ENCODE assay signal across 8 mouse cellular contexts in genomic region chr1:172295751-172296197, GRCm38 (mm10). TPM values are rescaled to one million over a fixed set of nuclear protein-coding genes. Genes with fewer than 3 reads are reported as not detected.
DNase-seq lines count a peak whose midpoint lies in the region; ATAC-seq lines count a peak whose summit lies in the region.

No protein-coding gene starts in this region.

- no peaks in the 10 kb centered on the region for H3K9me3 ChIP-seq in kidney, embryonic 15.5 days (replicated peaks)
- no peaks in the 10 kb centered on the region for H3K9me3 ChIP-seq in limb, embryonic 11.5 days (ENCODE audit: control insufficient read depth, low read length)

- H3K27ac ChIP-seq in kidney, embryonic 15.5 days = 0 out of 2 replicates have a peak overlapping the region, but pooled peaks have one; percentile 22
- peak overlapping the region; percentile 38 for H3K27ac ChIP-seq in limb, embryonic 11.5 days (replicated peaks; ENCODE audit: low read depth, low read length)

- peak overlapping the region; percentile 7; the same call in 1 of the 2 replicates for H3K4me2 ChIP-seq in kidney, embryonic 15.5 days
- H3K4me2 ChIP-seq in limb, embryonic 11.5 days (ENCODE audit: low read depth, severe bottlenecking) = no peak overlapping the region

- no peaks in the 10 kb centered on the region for H3K36me3 ChIP-seq in kidney, embryonic 15.5 days
- H3K36me3 ChIP-seq in limb, embryonic 11.5 days (ENCODE audit: control insufficient read depth, insufficient read depth, low read length) = no peaks in the 10 kb centered on the region

- ATAC-seq in kidney, embryonic 15.5 days (replicated peaks; ENCODE audit: low FRiP score) = no peak; the same call in 1 of the 2 replicates
- ATAC-seq in limb, embryonic 11.5 days (ENCODE audit: insufficient number of reproducible peaks, low FRiP score, low TSS enrichment, low read depth) = peak; percentile 42
- no peak for ATAC-seq in monocyte, adult 5-6 weeks (replicated peaks; ENCODE audit: insufficient number of reproducible peaks, low FRiP score, low TSS enrichment, poor library complexity, severe bottlenecking)

- H3K4me1 ChIP-seq in kidney, embryonic 15.5 days = peaks cover 40% of the 10 kb centered on the region
- peaks cover 30% of the 10 kb centered on the region for H3K4me1 ChIP-seq in limb, embryonic 11.5 days (ENCODE audit: control insufficient read depth, insufficient read depth, low read length)

- WGBS in kidney, embryonic 15.5 days = 45% methylated on average over 4 of the region's 4 CpGs
- WGBS in limb, embryonic 11.5 days = 50% methylated on average over 4 of the region's 4 CpGs

- DNase-seq in kidney, adult 9 months = no peak
- peak; percentile 55 to 76 for DNase-seq in cerebellum, postnatal 10 days
- peak; percentile 62 to 69 for DNase-seq in heart, adult 18-20 months
- no peak for DNase-seq in limb, embryonic 11.5 days (ENCODE audit: low spot score)
- DNase-seq in thymus, postnatal 4 days = no peak
- DNase-seq in c-Kit-positive CD71-positive TER-119-positive erythroid progenitor cells, embryonic 14.5 days (ENCODE audit: low spot score) = no peak

- no peaks in the 10 kb centered on the region; the same call in 1 of the 2 replicates for H3K27me3 ChIP-seq in kidney, embryonic 15.5 days
- H3K27me3 ChIP-seq in limb, embryonic 11.5 days (ENCODE audit: control insufficient read depth, insufficient read depth, low read length) = no peaks in the 10 kb centered on the region

- H3K4me3 ChIP-seq in kidney, embryonic 15.5 days (replicated peaks) = no peak overlapping the region
- no peak overlapping the region for H3K4me3 ChIP-seq in limb, embryonic 11.5 days (ENCODE audit: low read depth, low read length)

- no peak overlapping the region for H3K9ac ChIP-seq in kidney, embryonic 15.5 days
- no peak overlapping the region for H3K9ac ChIP-seq in limb, embryonic 11.5 days (ENCODE audit: low read length)

RNA-seq across cellular contexts. Expression of gene Atp1a2, which starts 2.1 kb away (rescaled TPM):
- polyA plus RNA-seq in kidney, embryonic 15.5 days (2015; fragmentation: Nextera tagmentation; extraction: Ambion mirVana) = 2.2 and 2.9 TPM in 2 replicates
- total RNA-seq in heart, adult 18-20 months (2021) = 100 to 1,000 TPM; 496 to 511 TPM
- 1.4 and 1.5 TPM in 2 replicates for polyA plus RNA-seq in limb, embryonic 11.5 days (2014; fragmentation: Nextera tagmentation; extraction: Ambion mirVana)
- not detected in 3 replicates for total RNA-seq in monocyte, adult 5-6 weeks (2017)

RNA-seq across cellular contexts. Expression of gene Kcnj9, which starts 33.3 kb away (rescaled TPM):
- polyA plus RNA-seq in kidney, embryonic 15.5 days (2015; fragmentation: Nextera tagmentation; extraction: Ambion mirVana) = not detected in 2 replicates
- total RNA-seq in heart, adult 18-20 months (2021) = not detected
- polyA plus RNA-seq in limb, embryonic 11.5 days (2014; fragmentation: Nextera tagmentation; extraction: Ambion mirVana) = not detected in 2 replicates
- total RNA-seq in monocyte, adult 5-6 weeks (2017) = 0.29 TPM in 1 of 3 replicates, not detected in the others

RNA-seq across cellular contexts. Expression of gene Igsf8, which starts 34.3 kb away (rescaled TPM):
- polyA plus RNA-seq in kidney, embryonic 15.5 days (2015; fragmentation: Nextera tagmentation; extraction: Ambion mirVana) = 48.9 and 54.4 TPM in 2 replicates
- 10 to 100 TPM in 1 of 2 experiments, 1 to 10 TPM in 1; 9.8 to 10.1 TPM for total RNA-seq in heart, adult 18-20 months (2021)
- 31.9 and 35.4 TPM in 2 replicates for polyA plus RNA-seq in limb, embryonic 11.5 days (2014; fragmentation: Nextera tagmentation; extraction: Ambion mirVana)
- total RNA-seq in monocyte, adult 5-6 weeks (2017) = 13.0 to 18.8 TPM (median 16.7 TPM) in 3 replicates

RNA-seq across cellular contexts. Expression of gene Atp1a4, which starts 37.6 kb away (rescaled TPM):
- 0.05 TPM in 1 of 2 replicates, not detected in the other for polyA plus RNA-seq in kidney, embryonic 15.5 days (2015; fragmentation: Nextera tagmentation; extraction: Ambion mirVana)
- total RNA-seq in heart, adult 18-20 months (2021) = not detected
- not detected in 2 replicates for polyA plus RNA-seq in limb, embryonic 11.5 days (2014; fragmentation: Nextera tagmentation; extraction: Ambion mirVana)
- total RNA-seq in monocyte, adult 5-6 weeks (2017) = 0.43 TPM in 1 of 3 replicates, not detected in the others

RNA-seq across cellular contexts. Expression of gene Kcnj10, which starts 45.2 kb away (rescaled TPM):
- 0.83 and 1.0 TPM in 2 replicates for polyA plus RNA-seq in kidney, embryonic 15.5 days (2015; fragmentation: Nextera tagmentation; extraction: Ambion mirVana)
- total RNA-seq in heart, adult 18-20 months (2021) = under 1 TPM; 0.17 to 0.18 TPM
- 0.07 and 0.11 TPM in 2 replicates for polyA plus RNA-seq in limb, embryonic 11.5 days (2014; fragmentation: Nextera tagmentation; extraction: Ambion mirVana)
- total RNA-seq in monocyte, adult 5-6 weeks (2017) = not detected in 3 replicates

Comparison
In these comparisons a context has a peak if more than half of its experiments do, and no peak if none do; other contexts are left out.
1. DNase-seq: peak in cerebellum, postnatal 10 days (2 of 2) and heart, adult 18-20 months (2 of 2); none in kidney, adult 9 months (single experiment), limb, embryonic 11.5 days (single experiment), thymus, postnatal 4 days (single experiment) and c-Kit-positive CD71-positive TER-119-positive erythroid progenitor cells, embryonic 14.5 days (single experiment).
2. RNA of gene Atp1a2, which starts 2.1 kb away (total RNA-seq): 496 to 511 TPM in heart, adult 18-20 months; not detected in monocyte, adult 5-6 weeks; every median in the first group is over 100 times any median in the second.